Mouse (Mus musculus): ENCODE results near the gene Podxl2. TPM values are rescaled to one million over a fixed set of nuclear protein-coding genes. Genes with fewer than 3 reads are reported as not detected.
A peak's percentile ranks its signal among the peaks of the same experiment; 100 is the strongest.

Gene Podxl2
- polyA plus RNA-seq, 1 experiment: 538 TPM

GRCm38 (mm10) chr6:88830112-88830702, 44.6 kb downstream of the Podxl2 start:
- TF ChIP-seq CTCF (IDR thresholded peaks at IDR 0.05; ENCODE audit: borderline replicate concordance, insufficient read depth, low read depth, low read length): no peak
- TF ChIP-seq POLR2A (IDR thresholded peaks at IDR 0.05; ENCODE audit: borderline replicate concordance, insufficient read depth, low read length): no peak
- 84% methylated on average over 6 of the region's 6 CpGs for WGBS

GRCm38 (mm10) chr6:88829579-88829978, 45.3 kb downstream of the Podxl2 start:
- TF ChIP-seq POLR2A (IDR thresholded peaks at IDR 0.05; ENCODE audit: borderline replicate concordance, insufficient read depth, low read length): no peak
- no peak for TF ChIP-seq CTCF (IDR thresholded peaks at IDR 0.05; ENCODE audit: borderline replicate concordance, insufficient read depth, low read depth, low read length)
- no peak overlapping the region for H3K4me3 ChIP-seq (replicated peaks; ENCODE audit: insufficient read depth, low read depth, low read length)
- no peak for DNase-seq
- H3K27me3 ChIP-seq (ENCODE audit: control insufficient read depth, insufficient read depth, low read length): no peaks in the 10 kb centered on the region
- WGBS: 94% methylated on average over 4 of the region's 4 CpGs
- H3K4me1 ChIP-seq (ENCODE audit: control insufficient read depth, insufficient read depth, low read length): peaks cover 53% of the 10 kb centered on the region
- H3K27ac ChIP-seq (ENCODE audit: insufficient read depth, low read length): no peak overlapping the region

More at GRCm38 (mm10) chr6:88830112-88830702, 44.6 kb downstream of the Podxl2 start:
- Histone ChIP-seq H3K4me1 (ENCODE audit: control insufficient read depth, insufficient read depth, low read length) (peaks cover 53% of the 10 kb centered on the region), H3K27me3 (ENCODE audit: control insufficient read depth, insufficient read depth, low read length) (no peaks in the 10 kb centered on the region), H3K27ac (ENCODE audit: insufficient read depth, low read length) (no peak overlapping the region), H3K4me3 (replicated peaks; ENCODE audit: insufficient read depth, low read depth, low read length) (no peak overlapping the region)
- no peak for DNase-seq

- no peak overlapping the region for H3K27ac ChIP-seq (ENCODE audit: insufficient read depth, low read length)
Observed at GRCm38 (mm10) chr6:88828206-88829009, 46.4 kb downstream of the Podxl2 start.

GRCm38 (mm10) chr6:88827395-88828205, 47.2 kb downstream of the Podxl2 start:
- peak in 1 of 2 experiments; percentile 62 for DNase-seq
- peaks cover 57% of the 10 kb centered on the region for H3K4me1 ChIP-seq (ENCODE audit: control insufficient read depth, insufficient read depth, low read length)
- peak overlapping the region; percentile 75 for H3K27ac ChIP-seq (ENCODE audit: insufficient read depth, low read length)
- TF ChIP-seq POLR2A (IDR thresholded peaks at IDR 0.05; ENCODE audit: borderline replicate concordance, insufficient read depth, low read length): no peak
- TF ChIP-seq CTCF (IDR thresholded peaks at IDR 0.05; ENCODE audit: borderline replicate concordance, insufficient read depth, low read depth, low read length): peak; percentile 19; the same call in 1 of the 2 replicates
- H3K27me3 ChIP-seq (ENCODE audit: control insufficient read depth, insufficient read depth, low read length): no peaks in the 10 kb centered on the region
- 21% methylated on average over 13 of the region's 13 CpGs for WGBS
- no peak overlapping the region for H3K4me3 ChIP-seq (replicated peaks; ENCODE audit: insufficient read depth, low read depth, low read length)

More at GRCm38 (mm10) chr6:88828206-88829009, 46.4 kb downstream of the Podxl2 start:
- H3K27me3 ChIP-seq (ENCODE audit: control insufficient read depth, insufficient read depth, low read length): no peaks in the 10 kb centered on the region
- TF ChIP-seq POLR2A (IDR thresholded peaks at IDR 0.05; ENCODE audit: borderline replicate concordance, insufficient read depth, low read length): no peak
- TF ChIP-seq CTCF (IDR thresholded peaks at IDR 0.05; ENCODE audit: borderline replicate concordance, insufficient read depth, low read depth, low read length): no peak
- H3K4me1 ChIP-seq (ENCODE audit: control insufficient read depth, insufficient read depth, low read length): peaks cover 50% of the 10 kb centered on the region
- WGBS: 74% methylated on average over 15 of the region's 15 CpGs
- DNase-seq: no peak
- H3K4me3 ChIP-seq (replicated peaks; ENCODE audit: insufficient read depth, low read depth, low read length): no peak overlapping the region

- no peaks in the 10 kb centered on the region for H3K27me3 ChIP-seq (ENCODE audit: control insufficient read depth, insufficient read depth, low read length)
- TF ChIP-seq CTCF (IDR thresholded peaks at IDR 0.05; ENCODE audit: borderline replicate concordance, insufficient read depth, low read depth, low read length): no peak
- no peak for DNase-seq
- H3K4me1 ChIP-seq (ENCODE audit: control insufficient read depth, insufficient read depth, low read length): peaks cover 61% of the 10 kb centered on the region
- H3K4me3 ChIP-seq (replicated peaks; ENCODE audit: insufficient read depth, low read depth, low read length): no peak overlapping the region
- H3K27ac ChIP-seq (ENCODE audit: insufficient read depth, low read length): peak overlapping the region; percentile 75
- 39% methylated on average over 3 of the region's 3 CpGs for WGBS
Observed at GRCm38 (mm10) chr6:88826965-88827364, 47.9 kb downstream of the Podxl2 start.

- DNase-seq: peak in 1 of 2 experiments; percentile 54
- TF ChIP-seq POLR2A (IDR thresholded peaks at IDR 0.05; ENCODE audit: borderline replicate concordance, insufficient read depth, low read length) (no peak), CTCF (IDR thresholded peaks at IDR 0.05; ENCODE audit: borderline replicate concordance, insufficient read depth, low read depth, low read length) (peak; percentile 16; the same call in 1 of the 2 replicates)
- 22% methylated on average over 6 of the region's 6 CpGs for WGBS
- H3K27me3 ChIP-seq (ENCODE audit: control insufficient read depth, insufficient read depth, low read length): no peaks in the 10 kb centered on the region
- no peak overlapping the region for H3K4me3 ChIP-seq (replicated peaks; ENCODE audit: insufficient read depth, low read depth, low read length)
- peak overlapping the region; percentile 75 for H3K27ac ChIP-seq (ENCODE audit: insufficient read depth, low read length)
- peaks cover 65% of the 10 kb centered on the region for H3K4me1 ChIP-seq (ENCODE audit: control insufficient read depth, insufficient read depth, low read length)
Observed at GRCm38 (mm10) chr6:88826545-88826944, 48.3 kb downstream of the Podxl2 start.

- DNase-seq: no peak
- TF ChIP-seq POLR2A (IDR thresholded peaks at IDR 0.05; ENCODE audit: borderline replicate concordance, insufficient read depth, low read length): no peak
- no peak for TF ChIP-seq CTCF (IDR thresholded peaks at IDR 0.05; ENCODE audit: borderline replicate concordance, insufficient read depth, low read depth, low read length)
- Histone ChIP-seq H3K27ac (ENCODE audit: insufficient read depth, low read length) (no peak overlapping the region), H3K27me3 (ENCODE audit: control insufficient read depth, insufficient read depth, low read length) (no peaks in the 10 kb centered on the region), H3K4me3 (replicated peaks; ENCODE audit: insufficient read depth, low read depth, low read length) (no peak overlapping the region), H3K4me1 (ENCODE audit: control insufficient read depth, insufficient read depth, low read length) (peaks cover 66% of the 10 kb centered on the region)
- 60% methylated on average over 3 of the region's 3 CpGs for WGBS
Observed at GRCm38 (mm10) chr6:88826088-88826487, 48.8 kb downstream of the Podxl2 start.

All from cerebellum, adult 2 months (tissue).